Mouse (Mus musculus) liver, embryonic 13.5 days (tissue): ENCODE results near the gene Vmn1r169. TPM values are rescaled to one million over a fixed set of nuclear protein-coding genes. Genes with fewer than 3 reads are reported as not detected.
"Not testable (repeated sequence)": the region's sequence is repeated elsewhere in the genome, so short reads cannot be mapped to it uniquely, and the experiment has no call there.

Experiments used
- ATAC-seq: fragments of 200-750 bp; cut with Nextera tagmentation; 2 replicates; pipeline ENCODE4 v1.8.0; 2017; ENCODE audit warnings: low read depth, mild to moderate bottlenecking, moderate number of reproducible peaks, moderate library complexity
- DNase-seq: peaks from one replicate; pipeline ENCODE4 v3.0.0; 2022
- H3K27ac ChIP-seq: fragments of 300-500 bp; sonication (generic); 2 replicates; pipeline ENCODE4 v1.5.1; 2015; ENCODE audit warnings: moderate library complexity, mild to moderate bottlenecking, inconsistent platforms
- H3K27me3 ChIP-seq: fragments of 300-500 bp; sonication (generic); 2 replicates; pipeline ENCODE4 v1.6.1; 2015; ENCODE audit warnings: mild to moderate bottlenecking, inconsistent platforms
- H3K36me3 ChIP-seq: fragments of 300-500 bp; sonication (generic); 2 replicates; pipeline ENCODE4 v1.6.1; 2015; ENCODE audit warnings: mild to moderate bottlenecking, inconsistent platforms
- H3K4me1 ChIP-seq: fragments of 300-500 bp; sonication (generic); replicated peaks from 2 replicates; pipeline ENCODE4 v1.6.1; 2015; ENCODE audit warnings: inconsistent platforms
- H3K4me2 ChIP-seq: fragments of 300-500 bp; sonication (generic); 2 replicates; pipeline ENCODE4 v1.6.1; 2015; ENCODE audit warnings: inconsistent platforms, mild to moderate bottlenecking, moderate library complexity
- H3K4me3 ChIP-seq: fragments of 300-500 bp; sonication (generic); replicated peaks from 2 replicates; pipeline ENCODE4 v1.5.1; 2015; ENCODE audit warnings: mild to moderate bottlenecking, inconsistent platforms
- H3K9ac ChIP-seq: fragments of 300-500 bp; sonication (generic); 2 replicates; pipeline ENCODE4 v1.6.1; 2015; ENCODE audit warnings: mild to moderate bottlenecking, inconsistent platforms
- H3K9me3 ChIP-seq: fragments of 300-500 bp; sonication (generic); replicated peaks from 2 replicates; pipeline ENCODE4 v1.6.1; 2016; ENCODE audit warnings: inconsistent platforms
- WGBS: fragments of 180-500 bp; shearing (Covaris S2); methylation state at CpG from one replicate; pipeline ENCODE4 v1.1.7; 2015; ENCODE audit not compliant: insufficient replicate concordance; 5-methylcytosine and 5-hydroxymethylcytosine counted together
- polyA plus RNA-seq: library from polyadenylated mRNA; unstranded; fragments of >200 nt; fragmentation: Nextera tagmentation; extraction: Ambion mirVana; gene quantifications from 2 replicates; pipeline ENCODE4 v1.2.1, GENCODE M21; 2015

Gene Vmn1r169
- polyA plus RNA-seq = not detected in 2 replicates

GRCm38 (mm10) chr7:23575226-23575625, at the start of gene Vmn1r169:
Vmn1r169 (plus strand) TSS chr7:23575526.
- H3K4me2 ChIP-seq, H3K36me3 ChIP-seq, DNase-seq, H3K9ac ChIP-seq, H3K9me3 ChIP-seq, H3K27ac ChIP-seq, H3K4me1 ChIP-seq, H3K27me3 ChIP-seq, ATAC-seq, H3K4me3 ChIP-seq: not testable (repeated sequence)
- whole genome bisulfite sequencing = 63% methylated on average over 1 of the region's 2 CpGs

- not testable (repeated sequence) for H3K9me3 ChIP-seq, H3K27me3 ChIP-seq
These were observed 35.9 kb upstream of the Vmn1r169 start, which contains the start of gene Vmn1r168 for GRCm38 (mm10) chr7:23539432-23539831. Vmn1r168 (plus strand) TSS chr7:23539732.

GRCm38 (mm10) chr7:23605875-23606274, 30.5 kb downstream of the Vmn1r169 start, which contains the start of gene Vmn1r170:
Vmn1r170 (plus strand) TSS chr7:23606175.
- not testable (repeated sequence) for H3K27me3 ChIP-seq, H3K27ac ChIP-seq, H3K9me3 ChIP-seq, H3K4me3 ChIP-seq, H3K9ac ChIP-seq, H3K4me1 ChIP-seq, H3K4me2 ChIP-seq, H3K36me3 ChIP-seq, ATAC-seq, DNase-seq
- 9% methylated on average over 1 of the region's 1 CpGs for WGBS

More at GRCm38 (mm10) chr7:23539432-23539831, 35.9 kb upstream of the Vmn1r169 start, which contains the start of gene Vmn1r168:
- H3K4me3 ChIP-seq, H3K9ac ChIP-seq, H3K27ac ChIP-seq, H3K4me1 ChIP-seq, H3K36me3 ChIP-seq, ATAC-seq, H3K4me2 ChIP-seq, DNase-seq: not testable (repeated sequence)
- WGBS = no CpG with 5 or more reads among the region's 1 CpGs

Other genes starting within 250 kb of the Vmn1r169 start
- not detected in 2 replicates for gene Nlrp5, start 189.6 kb upstream of the Vmn1r169 start, polyA plus RNA-seq
- gene Vmn1r167, start 68.3 kb upstream of the Vmn1r169 start, polyA plus RNA-seq = not detected in 2 replicates
- not detected in 2 replicates for gene Vmn1r168, start 35.8 kb upstream of the Vmn1r169 start, polyA plus RNA-seq
- gene Vmn1r170, start 30.6 kb downstream of the Vmn1r169 start, polyA plus RNA-seq = not detected in 2 replicates
- not detected in 2 replicates for gene Vmn1r171, start 55.2 kb downstream of the Vmn1r169 start, polyA plus RNA-seq
- gene Vmn1r172, start 82.8 kb downstream of the Vmn1r169 start, polyA plus RNA-seq = not detected in 2 replicates
- not detected in 2 replicates for gene Vmn1r173, start 125.2 kb downstream of the Vmn1r169 start, polyA plus RNA-seq
- not detected in 2 replicates for gene Vmn1r174, start 176.7 kb downstream of the Vmn1r169 start, polyA plus RNA-seq
- gene Vmn1r175, start 235.1 kb downstream of the Vmn1r169 start, polyA plus RNA-seq = not detected in 2 replicates